Mouse (Mus musculus): ENCODE data around the gene Dlat.
A peak's percentile ranks its signal among the peaks of the same experiment; 100 is the strongest.

Dlat gene

DNA sequence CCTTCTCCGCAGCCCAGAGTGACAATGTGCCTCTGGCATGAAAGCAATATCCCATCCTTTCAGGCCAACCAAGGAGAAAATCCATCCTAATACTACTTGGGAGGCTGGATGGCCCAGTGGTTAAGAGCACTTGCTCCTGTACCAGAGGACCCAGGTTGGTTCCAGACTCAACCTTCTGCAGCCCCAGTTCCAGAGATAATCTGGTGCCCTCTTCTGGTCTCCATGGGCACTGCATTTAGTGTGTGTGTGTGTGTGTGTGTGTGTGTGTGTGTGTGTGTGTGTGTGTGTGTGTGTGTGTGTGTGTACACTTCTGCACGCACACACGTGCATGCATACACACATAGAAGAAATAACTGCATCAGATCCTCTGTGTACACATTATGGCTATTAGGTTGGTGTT, 66.0 kb downstream of the Dlat start:
- peak; percentile 40 for DNase-seq (ENCODE audit: low spot score)

DNA sequence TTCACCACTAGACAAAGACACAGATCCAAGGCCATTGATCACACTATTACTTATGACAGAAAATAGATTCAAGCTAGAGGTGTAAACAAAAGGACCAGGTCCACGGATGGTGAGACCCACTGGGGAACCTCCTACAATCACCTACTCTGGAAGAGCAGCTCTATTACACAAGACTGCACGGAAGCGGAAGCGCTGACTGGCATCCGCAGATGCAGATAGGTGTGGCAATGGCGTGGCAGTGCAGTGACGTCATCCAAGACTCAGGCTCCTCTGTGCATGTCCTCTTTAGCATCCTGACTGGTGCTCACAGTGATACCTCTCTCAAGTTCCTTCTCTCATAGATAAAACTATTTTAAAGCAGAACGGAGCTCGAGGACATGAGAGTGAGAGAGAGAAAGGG, 66.6 kb downstream of the Dlat start:
- DNase-seq (ENCODE audit: low spot score), result no peak

GRCm38 (mm10) chr9:50590856-50591518, 68.6 kb downstream of the Dlat start:
- no peak for DNase-seq (ENCODE audit: low spot score)

DNA sequence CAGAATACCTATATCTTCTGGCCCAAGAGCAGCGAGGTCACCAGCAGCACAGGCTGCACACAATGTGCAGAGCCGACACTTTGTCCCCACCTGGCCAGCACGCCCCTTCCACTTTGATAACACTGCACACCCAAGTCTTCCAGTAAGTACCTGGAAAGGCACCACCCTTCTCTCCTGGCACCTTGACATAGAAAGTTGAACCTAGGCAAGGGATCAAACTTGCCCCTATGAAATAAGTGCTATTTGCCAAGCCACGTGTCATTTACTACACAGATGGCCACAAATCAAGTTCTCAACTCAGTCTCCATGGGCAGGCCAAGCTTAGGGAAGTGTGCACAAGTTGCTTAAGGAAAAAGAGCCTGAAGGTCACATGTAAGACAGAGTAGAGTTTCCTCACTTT, 72.6 kb downstream of the Dlat start:
- no peak for DNase-seq (ENCODE audit: low spot score)

DNA sequence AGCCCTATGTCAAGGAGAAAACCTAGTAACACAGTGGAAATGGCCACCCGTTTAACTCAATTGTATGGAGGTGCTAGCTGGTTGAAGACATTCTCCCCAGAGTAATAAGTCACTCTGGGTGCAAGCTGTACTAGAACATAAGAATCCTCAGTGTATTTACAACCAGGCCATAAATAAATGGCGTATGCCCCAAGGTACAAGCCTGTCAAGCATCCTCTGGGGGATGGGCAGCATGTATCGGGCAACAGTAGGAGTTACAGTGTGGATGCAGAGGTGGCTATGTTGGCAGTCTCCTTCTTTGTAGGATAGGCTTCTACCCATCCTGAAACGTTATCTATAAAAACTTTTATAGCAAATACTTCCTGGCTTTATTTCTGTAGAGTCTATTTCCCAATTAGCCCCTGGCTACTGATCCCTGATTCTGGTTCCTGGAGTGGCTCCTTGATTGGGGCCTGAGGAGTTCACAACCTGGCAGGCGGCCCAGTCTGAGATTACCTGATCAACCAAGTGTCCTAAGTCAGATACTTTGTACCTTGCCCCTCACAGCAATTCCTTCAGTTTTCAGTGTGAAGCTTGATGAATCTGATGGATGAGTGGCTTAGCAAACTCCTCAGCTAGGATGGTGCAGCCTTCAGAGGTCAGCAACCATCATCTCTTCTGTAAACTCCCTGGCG, 74.3 kb downstream of the Dlat start:
- no peak for DNase-seq (ENCODE audit: low spot score)

Data from spleen, adult 12 weeks (tissue).